In the genomic region with DNA sequence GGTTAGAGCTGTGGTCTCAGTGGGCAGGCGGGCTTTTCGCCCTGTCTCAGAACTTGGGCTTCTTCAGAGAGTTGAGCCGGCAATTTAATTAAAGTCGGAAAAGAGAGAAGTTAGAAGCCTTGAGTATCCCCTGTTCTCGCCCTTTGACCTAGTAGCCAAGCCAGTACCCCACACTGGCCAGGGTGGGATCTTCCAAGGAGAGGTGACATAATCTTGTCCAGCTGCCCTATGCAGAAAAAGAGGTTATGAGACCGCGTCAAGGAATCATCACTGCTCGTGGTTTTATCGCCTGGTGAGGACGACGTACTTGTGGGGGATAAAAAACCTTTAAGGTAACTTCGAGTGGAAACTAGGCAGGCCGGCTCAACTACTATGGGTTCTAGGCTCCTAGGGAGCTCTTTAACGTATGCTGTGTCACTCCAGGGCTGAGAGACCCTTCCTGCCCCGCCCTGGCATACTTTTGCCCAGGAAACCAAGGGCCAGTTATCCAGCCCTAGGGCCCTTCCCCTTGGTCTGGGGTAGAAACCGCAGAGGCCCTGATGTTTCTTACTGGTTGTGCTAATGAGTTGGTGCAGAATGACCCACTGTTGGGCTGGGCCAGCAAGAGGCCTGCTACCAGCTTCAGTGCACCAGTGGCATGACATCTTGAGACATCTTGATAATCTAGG, we compare ENCODE assay signal across 10 mouse cellular contexts. TPM values are rescaled to one million over a fixed set of nuclear protein-coding genes. Genes with fewer than 3 reads are reported as not detected.
DNase-seq lines count a peak whose midpoint lies in the region; ATAC-seq and TF ChIP-seq lines count a peak whose summit lies in the region.
"Had no signal": no experiment of that assay in that cellular context is flagged by ENCODE, and none has a peak within 500 bp of the region (broad histone marks: within the 10 kb centered on the region; RNA-seq: fewer than 3 reads in every experiment).

No protein-coding gene starts in this region.

- no peak for TF ChIP-seq CTCF in bone marrow, adult 2 months (IDR thresholded peaks at IDR 0.05; ENCODE audit: control insufficient read depth, insufficient read depth, low read length)

- TF ChIP-seq POLR2A in bone marrow, adult 2 months (IDR thresholded peaks at IDR 0.05; ENCODE audit: borderline replicate concordance, control insufficient read depth, low read depth, low read length): no peak

- H3K36me3 ChIP-seq in heart, embryonic 10.5 days: 0 out of 2 replicates have a peak, but pooled peaks cover 6% of the 10 kb centered on the region
- H3K36me3 ChIP-seq in hindbrain, embryonic 15.5 days: no peaks in the 10 kb centered on the region
- no peaks in the 10 kb centered on the region for H3K36me3 ChIP-seq in midbrain, embryonic 11.5 days (ENCODE audit: control insufficient read depth, insufficient read depth, low read length)

- DNase-seq in heart, embryonic 10.5 days (ENCODE audit: low spot score): no peak
- DNase-seq in heart, postnatal 36 days: no peak
- peak; percentile 95 for DNase-seq in midbrain, embryonic 11.5 days (ENCODE audit: low spot score, missing footprints)
- no peak for DNase-seq in left cerebral cortex, postnatal 14 days (ENCODE audit: low spot score in 2 of 2)
- DNase-seq in thymus, postnatal 25 days: no peak

- ATAC-seq in hindbrain, embryonic 15.5 days (ENCODE audit: low FRiP score, low read depth): no peak
- ATAC-seq in midbrain, embryonic 11.5 days (ENCODE audit: low FRiP score): 0 out of 2 replicates have a peak, but pooled peaks have one; percentile 26
- no peak for ATAC-seq in frontal cortex, adult (ENCODE audit: low TSS enrichment)

- peaks cover 51% of the 10 kb centered on the region for H3K4me1 ChIP-seq in heart, embryonic 10.5 days
- no peaks in the 10 kb centered on the region for H3K4me1 ChIP-seq in bone marrow, adult 2 months (ENCODE audit: control insufficient read depth, insufficient read depth, low read length)
- peaks cover 29% of the 10 kb centered on the region for H3K4me1 ChIP-seq in hindbrain, embryonic 15.5 days (replicated peaks)
- H3K4me1 ChIP-seq in midbrain, embryonic 11.5 days (ENCODE audit: control insufficient read depth, insufficient read depth, low read length): peaks cover 19% of the 10 kb centered on the region

- 0 out of 2 replicates have a peak overlapping the region, but pooled peaks have one; percentile 53 for H3K9ac ChIP-seq in hindbrain, embryonic 15.5 days
- peak overlapping the region; percentile 75 for H3K9ac ChIP-seq in midbrain, embryonic 11.5 days (ENCODE audit: low read length)

- 6% methylated on average over 16 of the region's 16 CpGs for WGBS in heart, embryonic 10.5 days
- WGBS in bone marrow, adult 2 months: 18% methylated on average over 16 of the region's 16 CpGs
- WGBS in hindbrain, embryonic 15.5 days: 22% methylated on average over 16 of the region's 16 CpGs
- WGBS in midbrain, embryonic 11.5 days: 7% methylated on average over 16 of the region's 16 CpGs

- H3K27ac ChIP-seq in heart, embryonic 10.5 days: peak overlapping the region; percentile 98
- 0 out of 2 replicates have a peak overlapping the region, but pooled peaks have one; percentile 27 for H3K27ac ChIP-seq in bone marrow, adult 2 months (ENCODE audit: control insufficient read depth, insufficient read depth, low read depth, low read length, poor library complexity)
- H3K27ac ChIP-seq in hindbrain, embryonic 15.5 days (replicated peaks): no peak overlapping the region
- no peak overlapping the region for H3K27ac ChIP-seq in midbrain, embryonic 11.5 days (ENCODE audit: low read depth, low read length)
- H3K27ac ChIP-seq: macrophage had no signal

- H3K4me2 ChIP-seq in hindbrain, embryonic 15.5 days: peak overlapping the region; percentile 96
- H3K4me2 ChIP-seq in midbrain, embryonic 11.5 days: peak overlapping the region; percentile 90

- H3K9me3 ChIP-seq in heart, embryonic 10.5 days: no peaks in the 10 kb centered on the region
- no peaks in the 10 kb centered on the region for H3K9me3 ChIP-seq in hindbrain, embryonic 15.5 days
- H3K9me3 ChIP-seq in midbrain, embryonic 11.5 days (ENCODE audit: control insufficient read depth, low read length): no peaks in the 10 kb centered on the region

- H3K27me3 ChIP-seq in heart, embryonic 10.5 days (ENCODE audit: insufficient read depth, poor library complexity, severe bottlenecking): peaks cover 10% of the 10 kb centered on the region
- H3K27me3 ChIP-seq in hindbrain, embryonic 15.5 days: peaks cover 34% of the 10 kb centered on the region
- H3K27me3 ChIP-seq in midbrain, embryonic 11.5 days (ENCODE audit: control insufficient read depth, insufficient read depth, low read length): peaks cover 30% of the 10 kb centered on the region

- intact Hi-C loops in heart, postnatal 36 days (cut with DNase I): loop anchor here (2.0 kb wide), 2 partner anchors 13 to 27 kb away; no protein-coding TSS in a partner anchor
- intact Hi-C loops in left cerebral cortex, postnatal 14 days (cut with DNase I): no loop called here

- H3K4me3 ChIP-seq in heart, embryonic 10.5 days: peak overlapping the region; percentile 99
- H3K4me3 ChIP-seq in bone marrow, adult 2 months (replicated peaks; ENCODE audit: control insufficient read depth, low read depth, low read length): peak overlapping the region; percentile 9
- peak overlapping the region; percentile 80 for H3K4me3 ChIP-seq in hindbrain, embryonic 15.5 days
- peak overlapping the region; percentile 63 for H3K4me3 ChIP-seq in midbrain, embryonic 11.5 days (ENCODE audit: low read depth, low read length)

RNA-seq across cellular contexts. Expression of a gene that starts 2.0 kb away (rescaled TPM):
- 117 and 179 TPM in 2 replicates for polyA plus RNA-seq in heart, embryonic 10.5 days (2016; fragmentation: Nextera tagmentation; extraction: Ambion mirVana)
- 10 to 100 TPM; 35.7 to 37.9 TPM for total RNA-seq in heart, postnatal 36 days (2021)
- polyA plus RNA-seq in bone marrow, adult 2 months (2011; ENCODE audit: insufficient read depth, insufficient read length, low replicate concordance, missing spikeins): 32.3 and 68.4 TPM in 2 replicates
- polyA plus RNA-seq in hindbrain, embryonic 15.5 days (2015; fragmentation: Nextera tagmentation; extraction: Ambion mirVana): 4.1 and 4.9 TPM in 2 replicates
- 19.7 and 24.0 TPM in 2 replicates for polyA plus RNA-seq in midbrain, embryonic 11.5 days (2014; fragmentation: Nextera tagmentation; extraction: Ambion mirVana)
- total RNA-seq in left cerebral cortex, postnatal 14 days (2021): 1 to 10 TPM; 1.8 to 2.3 TPM
- total RNA-seq: MEL had no signal

RNA-seq across cellular contexts. Expression of a gene that starts 36.3 kb away (rescaled TPM):
- polyA plus RNA-seq in heart, embryonic 10.5 days (2016; fragmentation: Nextera tagmentation; extraction: Ambion mirVana): 268 and 288 TPM in 2 replicates
- total RNA-seq in heart, postnatal 36 days (2021): 100 to 1,000 TPM; 225 to 237 TPM
- polyA plus RNA-seq in bone marrow, adult 2 months (2011; ENCODE audit: insufficient read depth, insufficient read length, low replicate concordance, missing spikeins): 22.1 and 34.0 TPM in 2 replicates
- polyA plus RNA-seq in hindbrain, embryonic 15.5 days (2015; fragmentation: Nextera tagmentation; extraction: Ambion mirVana): 404 and 429 TPM in 2 replicates
- 199 and 215 TPM in 2 replicates for polyA plus RNA-seq in midbrain, embryonic 11.5 days (2014; fragmentation: Nextera tagmentation; extraction: Ambion mirVana)
- 100 to 1,000 TPM; 240 to 243 TPM for total RNA-seq in left cerebral cortex, postnatal 14 days (2021)

RNA-seq across cellular contexts. Expression of a gene that starts 44.5 kb away (rescaled TPM):
- polyA plus RNA-seq in heart, embryonic 10.5 days (2016; fragmentation: Nextera tagmentation; extraction: Ambion mirVana): 16.7 and 17.7 TPM in 2 replicates
- total RNA-seq in heart, postnatal 36 days (2021): under 1 TPM; 0.30 to 0.61 TPM
- 16.5 and 29.8 TPM in 2 replicates for polyA plus RNA-seq in bone marrow, adult 2 months (2011; ENCODE audit: insufficient read depth, insufficient read length, low replicate concordance, missing spikeins)
- 3.6 and 4.5 TPM in 2 replicates for polyA plus RNA-seq in hindbrain, embryonic 15.5 days (2015; fragmentation: Nextera tagmentation; extraction: Ambion mirVana)
- 12.0 and 13.6 TPM in 2 replicates for polyA plus RNA-seq in midbrain, embryonic 11.5 days (2014; fragmentation: Nextera tagmentation; extraction: Ambion mirVana)
- total RNA-seq in left cerebral cortex, postnatal 14 days (2021): under 1 TPM; 0.42 to 0.82 TPM

RNA-seq across cellular contexts. Expression of a gene that starts 51.6 kb away (rescaled TPM):
- polyA plus RNA-seq in heart, embryonic 10.5 days (2016; fragmentation: Nextera tagmentation; extraction: Ambion mirVana): 12.8 and 14.2 TPM in 2 replicates
- 10 to 100 TPM; 13.3 to 15.3 TPM for total RNA-seq in heart, postnatal 36 days (2021)
- 25.7 and 55.0 TPM in 2 replicates for polyA plus RNA-seq in bone marrow, adult 2 months (2011; ENCODE audit: insufficient read depth, insufficient read length, low replicate concordance, missing spikeins)
- 6.8 and 8.0 TPM in 2 replicates for polyA plus RNA-seq in hindbrain, embryonic 15.5 days (2015; fragmentation: Nextera tagmentation; extraction: Ambion mirVana)
- polyA plus RNA-seq in midbrain, embryonic 11.5 days (2014; fragmentation: Nextera tagmentation; extraction: Ambion mirVana): 8.2 and 9.0 TPM in 2 replicates
- total RNA-seq in left cerebral cortex, postnatal 14 days (2021): 1 to 10 TPM; 6.5 to 9.6 TPM

Comparison
In these comparisons a context has a peak if more than half of its experiments do, and no peak if none do; other contexts are left out.
1. H3K27ac ChIP-seq: peak in heart, embryonic 10.5 days (single experiment) and bone marrow, adult 2 months (single experiment); none in hindbrain, embryonic 15.5 days (single experiment) and midbrain, embryonic 11.5 days (single experiment).
2. H3K4me3 ChIP-seq: peak in every context shown above with its lines; median percentile 99 in heart, embryonic 10.5 days; 80 in hindbrain, embryonic 15.5 days; 63 in midbrain, embryonic 11.5 days; 9 in bone marrow, adult 2 months.